Mouse (Mus musculus) adrenal gland, adult 2 months (tissue): Measurements from ENCODE around the gene Stk33. TPM values are rescaled to one million over a fixed set of nuclear protein-coding genes. Genes with fewer than 3 reads are reported as not detected.
A peak's percentile ranks its signal among the peaks of the same experiment; 100 is the strongest.
"Not testable (repeated sequence)": the region's sequence is repeated elsewhere in the genome, so short reads cannot be mapped to it uniquely, and the experiment has no call there.

Source experiments
- DNase-seq: peaks from one replicate; pipeline ENCODE4 v3.0.0; 2021
- long read RNA-seq: library from polyadenylated mRNA; stranded (forward); transcript quantifications from one replicate; pipeline ENCODE4 v2.0.0, GENCODE M21; 2021
- polyA plus RNA-seq: library from polyadenylated mRNA; depleted of rRNA; stranded (reverse); fragments of >200 nt; gene quantifications from 2 replicates; pipeline ENCODE4 v1.2.3, GENCODE M21; 2012; rRNA removed
- total RNA-seq, 2 experiments: library from RNA; stranded (reverse); gene quantifications; 2 replicates each; pipeline ENCODE4 v1.2.3; 2021

The Stk33 gene
- total RNA-seq (1 to 10 TPM in 1 of 2 experiments, under 1 TPM in 1; 0.43 to 1.0 TPM), polyA plus RNA-seq (0.04 and 0.06 TPM in 2 replicates)
- long read RNA-seq = 0 reads

- DNase-seq = peak; percentile 52
Measured at GRCm38 (mm10) chr7:109438781-109439591, at the start of gene Stk33. Gene Stk33 (minus strand): TSS chr7:109439081.

GRCm38 (mm10) chr7:109484221-109484620 is 45.3 kb upstream of the Stk33 start:
- DNase-seq = no peak

- DNase-seq = peak; percentile 35
Measured at GRCm38 (mm10) chr7:109480765-109481197, 41.9 kb upstream of the Stk33 start.

GRCm38 (mm10) chr7:109477926-109478325 is 39.0 kb upstream of the Stk33 start:
- DNase-seq = peak; percentile 15

GRCm38 (mm10) chr7:109470700-109471099 is 31.8 kb upstream of the Stk33 start:
- DNase-seq = no peak

GRCm38 (mm10) chr7:109468262-109468701 is 29.4 kb upstream of the Stk33 start:
- DNase-seq = no peak

GRCm38 (mm10) chr7:109467591-109467990 is 28.7 kb upstream of the Stk33 start:
- no peak for DNase-seq

GRCm38 (mm10) chr7:109460698-109461097 is 21.8 kb upstream of the Stk33 start:
- no peak for DNase-seq

GRCm38 (mm10) chr7:109456563-109456962 is 17.7 kb upstream of the Stk33 start:
- no peak for DNase-seq

- DNase-seq = no peak
Measured at GRCm38 (mm10) chr7:109455748-109456147, 16.9 kb upstream of the Stk33 start.

- no peak for DNase-seq
Measured at GRCm38 (mm10) chr7:109454856-109455255, 16.0 kb upstream of the Stk33 start.

- DNase-seq = no peak
Measured at GRCm38 (mm10) chr7:109448060-109448459, 9.2 kb upstream of the Stk33 start.

- peak; percentile 32 for DNase-seq
Measured at GRCm38 (mm10) chr7:109445012-109445411, 6.1 kb upstream of the Stk33 start.

- DNase-seq = no peak
Measured at GRCm38 (mm10) chr7:109442739-109443138, 3.9 kb upstream of the Stk33 start.

GRCm38 (mm10) chr7:109440697-109441269 is 1.9 kb upstream of the Stk33 start:
- no peak for DNase-seq

GRCm38 (mm10) chr7:109424422-109425159 is 14.3 kb downstream of the Stk33 start:
- no peak for DNase-seq

- DNase-seq = no peak
Measured at GRCm38 (mm10) chr7:109422803-109423202, 16.1 kb downstream of the Stk33 start.

- DNase-seq = no peak
Measured at GRCm38 (mm10) chr7:109405491-109405890, 33.4 kb downstream of the Stk33 start.

GRCm38 (mm10) chr7:109399299-109399698 is 39.6 kb downstream of the Stk33 start:
- DNase-seq = no peak

GRCm38 (mm10) chr7:109381131-109381530 is 57.8 kb downstream of the Stk33 start:
- DNase-seq = no peak

GRCm38 (mm10) chr7:109373556-109373955 is 65.3 kb downstream of the Stk33 start:
- not testable (repeated sequence) for DNase-seq

GRCm38 (mm10) chr7:109358435-109359187 is 80.3 kb downstream of the Stk33 start:
- DNase-seq = no peak
